25 mouse cellular contexts compared by ENCODE assay signal in genomic region chr11:88291245-88291644, GRCm38 (mm10). TPM values are rescaled to one million over a fixed set of nuclear protein-coding genes. Genes with fewer than 3 reads are reported as not detected.
"Had no signal": no experiment of that assay in that cellular context is flagged by ENCODE, and none has a peak within 500 bp of the region (broad histone marks: within the 10 kb centered on the region; RNA-seq: fewer than 3 reads in every experiment).

No protein-coding gene starts in this region.

- ATAC-seq: liver, postnatal 0 days had no signal

- H3K36me3 ChIP-seq: kidney, embryonic 15.5 days; limb, embryonic 12.5 days; limb, embryonic 15.5 days; lung, embryonic 15.5 days; neural tube, embryonic 12.5 days; neural tube, embryonic 15.5 days had no signal

- DNase-seq: kidney, adult 11 months; kidney, adult 8-10 months; liver, postnatal 0 days; right cerebral cortex, postnatal 4 days; thymus, adult 18-20 months; thymus, postnatal 36 days had no signal

- H3K27me3 ChIP-seq: neural tube, embryonic 12.5 days; neural tube, embryonic 15.5 days had no signal

- H3K9ac ChIP-seq: kidney, embryonic 15.5 days; limb, embryonic 12.5 days; limb, embryonic 15.5 days; liver, embryonic 14.5 days; liver, postnatal 0 days; lung, embryonic 15.5 days; neural tube, embryonic 12.5 days; neural tube, embryonic 15.5 days had no signal

- H3K4me3 ChIP-seq: kidney, embryonic 15.5 days; limb, embryonic 12.5 days; limb, embryonic 15.5 days; lung, embryonic 15.5 days; megakaryocyte, embryonic 14.5 days; neural tube, embryonic 12.5 days; neural tube, embryonic 15.5 days had no signal

- H3K9me3 ChIP-seq: kidney, embryonic 15.5 days; limb, embryonic 12.5 days; limb, embryonic 15.5 days; lung, embryonic 15.5 days; neural tube, embryonic 12.5 days; neural tube, embryonic 15.5 days had no signal

- H3K27ac ChIP-seq: kidney, embryonic 15.5 days; limb, embryonic 12.5 days; limb, embryonic 15.5 days; liver, embryonic 14.5 days; lung, embryonic 15.5 days; neural tube, embryonic 12.5 days; neural tube, embryonic 15.5 days; stomach, postnatal 0 days had no signal

- H3K4me2 ChIP-seq: kidney, embryonic 15.5 days; limb, embryonic 12.5 days; limb, embryonic 15.5 days; liver, embryonic 11.5 days; lung, embryonic 15.5 days; midbrain, embryonic 11.5 days; neural tube, embryonic 12.5 days; neural tube, embryonic 15.5 days had no signal

RNA-seq across cellular contexts. Expression of gene Ccdc182, which starts 2.6 kb away (rescaled TPM):
- total RNA-seq: layer of hippocampus, adult 8-10 months; layer of hippocampus, postnatal 10 days; layer of hippocampus, postnatal 36 days; left cerebral cortex, adult 8-10 months; left cerebral cortex, postnatal 14 days; left cerebral cortex, postnatal 4 days had no signal
- polyA plus RNA-seq: limb, embryonic 15.5 days; liver, embryonic 11.5 days; liver, embryonic 14.5 days; liver, postnatal 0 days; stomach, embryonic 14.5 days; stomach, postnatal 0 days; urinary bladder, adult 2 months had no signal
